Mouse (Mus musculus): ENCODE data around the gene Prok2.

- TF ChIP-seq EP300 (IDR thresholded peaks at IDR 0.05; ENCODE audit: insufficient read depth, low read depth, low read length) (no peak), CTCF (IDR thresholded peaks at IDR 0.05) (no peak), POLR2A (IDR thresholded peaks at IDR 0.05; ENCODE audit: insufficient read depth, low read depth, low read length) (no peak)
These were observed 58.9 kb downstream of the Prok2 start for GRCm38 (mm10) chr6:99667290-99667689.
